Mouse (Mus musculus): ENCODE results near the gene Fgf8.

DNA sequence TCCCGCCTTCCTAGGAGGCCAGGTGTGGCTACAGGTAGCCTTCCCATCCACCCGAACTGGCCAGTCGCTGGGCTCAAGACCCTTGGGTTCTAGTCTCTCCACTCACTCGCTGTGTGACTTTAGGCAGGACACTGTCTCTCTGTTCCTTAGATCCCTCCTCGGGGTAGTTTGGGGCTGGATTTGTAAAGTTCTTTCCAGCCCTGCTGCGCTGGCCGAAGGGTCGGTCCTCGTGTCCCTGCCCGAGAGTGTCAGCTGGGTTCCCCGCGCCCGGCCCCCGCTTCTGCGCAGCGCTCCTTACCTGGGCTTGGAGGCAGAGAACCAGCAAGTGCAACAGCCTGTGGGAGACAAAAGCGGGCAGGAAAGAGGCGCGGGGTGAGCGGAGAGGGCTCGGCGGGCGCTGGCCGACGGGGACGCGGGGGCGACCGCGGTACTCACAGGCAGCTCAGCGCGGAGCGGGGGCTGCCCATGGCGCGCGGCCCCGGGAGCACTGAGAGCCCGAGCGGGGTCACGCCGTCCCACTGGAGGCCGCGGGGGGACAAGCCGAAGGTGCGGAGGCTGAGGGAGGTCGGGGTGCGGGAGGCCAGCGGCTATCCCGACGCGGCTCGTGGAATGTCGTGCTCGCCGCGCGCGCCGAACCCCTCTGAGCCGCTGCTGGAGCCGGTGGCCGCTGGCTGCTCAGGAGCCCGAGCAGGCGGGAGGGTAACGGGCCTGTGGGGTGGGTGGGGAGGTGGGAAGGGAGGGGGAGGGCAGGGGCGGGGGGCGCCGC is at the start of gene Fgf8:
- TF ChIP-seq POLR2A (IDR thresholded peaks at IDR 0.05; ENCODE audit: control insufficient read depth, extremely low read depth, insufficient read depth, low read length, poor library complexity) (no peak), CTCF (IDR thresholded peaks at IDR 0.05; ENCODE audit: borderline replicate concordance, control insufficient read depth, extremely low read depth, insufficient read depth, low read length, poor library complexity) (no peak)

Data from thymus, adult 2 months (tissue).